ENCODE assay signal across 30 mouse cellular contexts in the genomic region with DNA sequence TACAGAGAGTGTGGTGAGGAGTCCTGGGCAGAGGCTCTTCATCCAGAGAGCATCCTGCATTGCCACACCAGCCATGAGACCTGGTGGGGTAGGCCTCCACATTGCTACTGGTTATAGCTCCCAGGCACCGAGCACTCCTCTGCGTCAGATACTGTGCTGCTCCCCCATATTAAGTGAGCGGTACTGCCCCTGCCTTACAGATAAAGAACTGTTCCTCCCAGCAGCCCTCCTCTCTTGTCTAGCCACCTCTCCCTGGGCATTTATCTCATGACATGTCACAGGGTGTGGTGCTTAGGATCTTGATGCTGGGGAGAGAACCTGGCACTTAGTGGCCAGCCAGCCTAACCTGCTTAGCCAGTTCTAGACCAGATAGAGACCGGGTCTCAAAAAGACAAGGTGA. TPM values are rescaled to one million over a fixed set of nuclear protein-coding genes. Genes with fewer than 3 reads are reported as not detected.
A peak's percentile ranks its signal among the peaks of the same experiment; 100 is the strongest.
DNase-seq lines count a peak whose midpoint lies in the region; ATAC-seq and TF ChIP-seq lines count a peak whose summit lies in the region.
"Had no signal": no experiment of that assay in that cellular context is flagged by ENCODE, and none has a peak within 500 bp of the region (broad histone marks: within the 10 kb centered on the region; RNA-seq: fewer than 3 reads in every experiment).

No protein-coding gene starts in this region.

- TF ChIP-seq CTCF in liver, embryonic 14.5 days (IDR thresholded peaks at IDR 0.05; ENCODE audit: low read depth), result peak; percentile 3; the same call in 1 of the 2 replicates

- peaks cover 100% of the 10 kb centered on the region for H3K36me3 ChIP-seq in heart, embryonic 13.5 days
- no peaks in the 10 kb centered on the region for H3K36me3 ChIP-seq in liver, embryonic 14.5 days (replicated peaks; ENCODE audit: control insufficient read depth, insufficient read depth, low read depth)
- H3K36me3 ChIP-seq in forebrain, embryonic 12.5 days (replicated peaks), result peaks cover 55% of the 10 kb centered on the region
- 0 out of 2 replicates have a peak, but pooled peaks cover 3% of the 10 kb centered on the region for H3K36me3 ChIP-seq in hindbrain, embryonic 11.5 days (ENCODE audit: control insufficient read depth, insufficient read depth, low read length)
- peaks cover 86% of the 10 kb centered on the region for H3K36me3 ChIP-seq in kidney, embryonic 15.5 days

- intact Hi-C loops in heart, postnatal 25 days (cut with DNase I), result no loop called here

- H3K9me3 ChIP-seq in heart, embryonic 13.5 days, result no peaks in the 10 kb centered on the region
- no peaks in the 10 kb centered on the region for H3K9me3 ChIP-seq in liver, embryonic 14.5 days (ENCODE audit: control insufficient read depth, low read length)
- H3K9me3 ChIP-seq in forebrain, embryonic 12.5 days, result no peaks in the 10 kb centered on the region
- no peaks in the 10 kb centered on the region for H3K9me3 ChIP-seq in hindbrain, embryonic 11.5 days (ENCODE audit: control insufficient read depth, low read length)
- no peaks in the 10 kb centered on the region for H3K9me3 ChIP-seq in kidney, embryonic 15.5 days (replicated peaks)
- H3K9me3 ChIP-seq: embryonic facial prominence, embryonic 10.5 days; embryonic facial prominence, embryonic 13.5 days; forebrain, embryonic 15.5 days; heart, embryonic 12.5 days; hindbrain, embryonic 13.5 days had no signal

- no peak overlapping the region for H3K27ac ChIP-seq in heart, embryonic 13.5 days (replicated peaks)
- H3K27ac ChIP-seq in liver, embryonic 14.5 days, result no peak overlapping the region
- H3K27ac ChIP-seq in forebrain, embryonic 12.5 days, result no peak overlapping the region
- no peak overlapping the region for H3K27ac ChIP-seq in hindbrain, embryonic 11.5 days (ENCODE audit: low read depth, low read length)
- H3K27ac ChIP-seq in kidney, embryonic 15.5 days, result no peak overlapping the region
- H3K27ac ChIP-seq: embryonic facial prominence, embryonic 10.5 days; embryonic facial prominence, embryonic 13.5 days; forebrain, embryonic 15.5 days; hindbrain, embryonic 13.5 days had no signal

- 81% methylated on average over 4 of the region's 4 CpGs for WGBS in heart, embryonic 13.5 days
- WGBS in liver, embryonic 14.5 days (ENCODE audit: insufficient replicate concordance), result 57% methylated on average over 4 of the region's 4 CpGs
- 94% methylated on average over 4 of the region's 4 CpGs for WGBS in forebrain, embryonic 12.5 days
- WGBS in hindbrain, embryonic 11.5 days, result 95% methylated on average over 4 of the region's 4 CpGs
- 98% methylated on average over 4 of the region's 4 CpGs for WGBS in kidney, embryonic 15.5 days

- H3K27me3 ChIP-seq in heart, embryonic 13.5 days (replicated peaks), result no peaks in the 10 kb centered on the region
- H3K27me3 ChIP-seq in liver, embryonic 14.5 days (ENCODE audit: control insufficient read depth, insufficient read depth, low read length), result no peaks in the 10 kb centered on the region
- no peaks in the 10 kb centered on the region for H3K27me3 ChIP-seq in forebrain, embryonic 12.5 days
- no peaks in the 10 kb centered on the region for H3K27me3 ChIP-seq in hindbrain, embryonic 11.5 days (ENCODE audit: control insufficient read depth, insufficient read depth, low read length)
- H3K27me3 ChIP-seq in kidney, embryonic 15.5 days, result no peaks in the 10 kb centered on the region
- H3K27me3 ChIP-seq: CH12.LX; embryonic facial prominence, embryonic 13.5 days; forebrain, embryonic 15.5 days; heart, embryonic 12.5 days; hindbrain, embryonic 13.5 days; Patski had no signal

- no peak for DNase-seq in heart, postnatal 25 days (ENCODE audit: low spot score)
- DNase-seq in liver, embryonic 14.5 days (ENCODE audit: low read depth in 3 of 3, low spot score in 3 of 3), result no peak
- DNase-seq in hindbrain, embryonic 11.5 days (ENCODE audit: low spot score), result no peak
- DNase-seq: adrenal gland, adult 2 months; adrenal gland, postnatal 14 days; cerebellum, adult 11 months; cerebellum, adult 2 months; cerebellum, adult 9-11 months; cerebellum, postnatal 25 days; embryo, embryonic 11 days; gastrocnemius, postnatal 25 days; heart, adult 18-20 months; heart, postnatal 14 days had no signal

- H3K4me3 ChIP-seq in heart, embryonic 13.5 days, result no peak overlapping the region
- H3K4me3 ChIP-seq in liver, embryonic 14.5 days (ENCODE audit: insufficient read depth in 1 of 2, low read depth in 2 of 2, low read length in 2 of 2), result no peak overlapping the region
- no peak overlapping the region for H3K4me3 ChIP-seq in forebrain, embryonic 12.5 days (replicated peaks)
- H3K4me3 ChIP-seq in hindbrain, embryonic 11.5 days (ENCODE audit: low read depth, low read length), result no peak overlapping the region
- H3K4me3 ChIP-seq in kidney, embryonic 15.5 days (replicated peaks), result no peak overlapping the region
- H3K4me3 ChIP-seq: embryonic facial prominence, embryonic 10.5 days; embryonic facial prominence, embryonic 13.5 days; forebrain, embryonic 15.5 days; heart, embryonic 12.5 days; hindbrain, embryonic 13.5 days had no signal

- no peak overlapping the region for H3K9ac ChIP-seq in heart, embryonic 13.5 days
- H3K9ac ChIP-seq in liver, embryonic 14.5 days (replicated peaks), result no peak overlapping the region
- no peak overlapping the region for H3K9ac ChIP-seq in forebrain, embryonic 12.5 days
- H3K9ac ChIP-seq in hindbrain, embryonic 11.5 days (ENCODE audit: low read depth, low read length), result no peak overlapping the region
- H3K9ac ChIP-seq in kidney, embryonic 15.5 days, result no peak overlapping the region
- H3K9ac ChIP-seq: embryonic facial prominence, embryonic 13.5 days; forebrain, embryonic 15.5 days; heart, embryonic 12.5 days; hindbrain, embryonic 13.5 days had no signal

- 0 out of 2 replicates have a peak, but pooled peaks have one; percentile 10 for ATAC-seq in heart, embryonic 13.5 days (ENCODE audit: extremely low read depth, insufficient number of reproducible peaks, low FRiP score, low TSS enrichment)
- peak; percentile 46; the same call in 1 of the 2 replicates for ATAC-seq in erythroblast, adult 5-6 weeks (replicated peaks; ENCODE audit: low FRiP score, poor library complexity, severe bottlenecking)
- peak; percentile 63 for ATAC-seq in liver, embryonic 14.5 days (ENCODE audit: insufficient read depth)
- peak; percentile 47 for ATAC-seq in megakaryocyte progenitor cell, adult 5-6 weeks (replicated peaks; ENCODE audit: poor library complexity)
- ATAC-seq in forebrain, embryonic 12.5 days (ENCODE audit: low FRiP score), result no peak
- no peak for ATAC-seq in hindbrain, embryonic 11.5 days (ENCODE audit: low FRiP score)
- no peak for ATAC-seq in kidney, embryonic 15.5 days (replicated peaks; ENCODE audit: low FRiP score)
- ATAC-seq: forebrain, embryonic 15.5 days; hindbrain, embryonic 16.5 days; Patski had no signal

- H3K4me2 ChIP-seq in heart, embryonic 13.5 days, result no peak overlapping the region
- no peak overlapping the region for H3K4me2 ChIP-seq in liver, embryonic 14.5 days (ENCODE audit: low read depth)
- no peak overlapping the region for H3K4me2 ChIP-seq in forebrain, embryonic 12.5 days
- H3K4me2 ChIP-seq in hindbrain, embryonic 11.5 days (replicated peaks; ENCODE audit: low read depth, low read length), result no peak overlapping the region
- H3K4me2 ChIP-seq in kidney, embryonic 15.5 days, result no peak overlapping the region
- H3K4me2 ChIP-seq: embryonic facial prominence, embryonic 13.5 days; forebrain, embryonic 15.5 days; heart, embryonic 12.5 days; hindbrain, embryonic 13.5 days had no signal

- TF ChIP-seq EP300 in liver, embryonic 14.5 days (IDR thresholded peaks at IDR 0.05; ENCODE audit: low read depth), result no peak

- no peaks in the 10 kb centered on the region for H3K4me1 ChIP-seq in heart, embryonic 13.5 days
- no peaks in the 10 kb centered on the region for H3K4me1 ChIP-seq in liver, embryonic 14.5 days (replicated peaks; ENCODE audit: control insufficient read depth in 2 of 2, insufficient read depth in 2 of 2, low read length in 1 of 2)
- H3K4me1 ChIP-seq in forebrain, embryonic 12.5 days, result no peaks in the 10 kb centered on the region
- H3K4me1 ChIP-seq in hindbrain, embryonic 11.5 days (replicated peaks; ENCODE audit: control insufficient read depth, insufficient read depth, low read length), result no peaks in the 10 kb centered on the region
- no peaks in the 10 kb centered on the region for H3K4me1 ChIP-seq in kidney, embryonic 15.5 days
- H3K4me1 ChIP-seq: embryonic facial prominence, embryonic 10.5 days; embryonic facial prominence, embryonic 13.5 days; forebrain, embryonic 15.5 days; heart, embryonic 12.5 days; hindbrain, embryonic 13.5 days had no signal

RNA-seq across cellular contexts. Expression of a gene that starts 31.2 kb away (rescaled TPM):
- 0.27 and 0.48 TPM in 2 replicates for polyA plus RNA-seq in heart, embryonic 13.5 days (2015; fragmentation: Nextera tagmentation; extraction: Ambion mirVana)
- total RNA-seq in heart, postnatal 25 days (2021), result not detected
- total RNA-seq in erythroblast, adult 5-6 weeks (2015; ENCODE audit: low replicate concordance), result not detected in 2 replicates
- not detected in 2 replicates for total RNA-seq in erythroblast, adult 5-6 weeks (2017; ENCODE audit: low replicate concordance)
- polyA plus RNA-seq in liver, embryonic 14.5 days (2012; rRNA removed), result not detected in 2 replicates
- polyA plus RNA-seq in liver, embryonic 14.5 days (2014; fragmentation: Nextera tagmentation; extraction: Ambion mirVana), result not detected in 2 replicates
- not detected in 2 replicates for total RNA-seq in megakaryocyte progenitor cell, adult 5-6 weeks (2015)
- not detected in 2 replicates for total RNA-seq in megakaryocyte progenitor cell, adult 5-6 weeks (2017)
- polyA plus RNA-seq in forebrain, embryonic 12.5 days (2016; fragmentation: Nextera tagmentation; extraction: Ambion mirVana), result 0.29 TPM in 1 of 2 replicates, not detected in the other
- polyA plus RNA-seq in hindbrain, embryonic 11.5 days (2014; fragmentation: Nextera tagmentation; extraction: Ambion mirVana), result 0.14 TPM in 1 of 2 replicates, not detected in the other
- 0.68 and 0.87 TPM in 2 replicates for polyA plus RNA-seq in kidney, embryonic 15.5 days (2015; fragmentation: Nextera tagmentation; extraction: Ambion mirVana)
- total RNA-seq: adrenal gland, adult 2 months; adrenal gland, postnatal 14 days; adrenal gland, postnatal 4 days; CH12.LX; gastrocnemius, adult 8-10 months; gastrocnemius, postnatal 25 days; heart, adult 18-20 months; heart, postnatal 14 days; hematopoietic stem cell, adult 5-6 weeks had no signal
- polyA plus RNA-seq: adrenal gland, adult 2 months; G1E; Patski had no signal

Comparison
In these comparisons a context has a peak if more than half of its experiments do, and no peak if none do; other contexts are left out.
1. ATAC-seq: peak in heart, embryonic 13.5 days (single experiment), erythroblast, adult 5-6 weeks (single experiment), liver, embryonic 14.5 days (single experiment) and megakaryocyte progenitor cell, adult 5-6 weeks (single experiment); none in forebrain, embryonic 12.5 days (single experiment), hindbrain, embryonic 11.5 days (single experiment) and kidney, embryonic 15.5 days (single experiment).